ENCODE assay signal across 8 mouse cellular contexts in the genomic region with DNA sequence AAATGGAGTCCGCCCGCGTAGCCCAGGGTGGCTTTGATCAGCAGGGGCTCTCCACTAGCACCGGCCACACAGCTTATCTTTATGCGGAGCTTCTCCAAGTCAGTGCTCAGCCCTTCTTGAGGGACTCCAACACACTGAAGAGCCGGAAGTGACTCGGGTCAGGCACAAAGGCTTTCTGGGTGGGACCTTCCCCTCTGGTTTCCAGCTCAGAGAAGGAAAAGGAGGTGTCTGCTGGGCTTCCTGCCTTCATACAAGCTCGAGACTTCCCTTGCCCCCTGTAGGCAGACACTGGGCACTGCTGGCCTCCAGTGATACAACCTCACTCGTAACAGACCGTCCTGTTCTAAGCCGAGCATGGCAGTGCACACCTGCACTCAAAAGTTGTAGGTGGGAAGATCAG. TPM values are rescaled to one million over a fixed set of nuclear protein-coding genes. Genes with fewer than 3 reads are reported as not detected.
A peak's percentile ranks its signal among the peaks of the same experiment; 100 is the strongest.
DNase-seq lines count a peak whose midpoint lies in the region; ATAC-seq and TF ChIP-seq lines count a peak whose summit lies in the region.

No protein-coding gene starts in this region.

- WGBS in heart, embryonic 12.5 days, result 73% methylated on average over 11 of the region's 11 CpGs
- WGBS in small intestine, adult 2 months, result 81% methylated on average over 11 of the region's 11 CpGs

- no peaks in the 10 kb centered on the region for H3K27me3 ChIP-seq in ES-Bruce4 (ENCODE audit: control insufficient read depth, insufficient read depth, low read length, poor library complexity, severe bottlenecking)
- H3K27me3 ChIP-seq in heart, embryonic 12.5 days (replicated peaks), result no peaks in the 10 kb centered on the region
- H3K27me3 ChIP-seq in small intestine, adult 2 months (ENCODE audit: control insufficient read depth, insufficient read depth, low read length), result no peaks in the 10 kb centered on the region

- no peaks in the 10 kb centered on the region for H3K36me3 ChIP-seq in ES-Bruce4 (ENCODE audit: control insufficient read depth, insufficient read depth, low read length, poor library complexity, severe bottlenecking)
- peaks cover 12% of the 10 kb centered on the region for H3K36me3 ChIP-seq in heart, embryonic 12.5 days
- no peaks in the 10 kb centered on the region for H3K36me3 ChIP-seq in small intestine, adult 2 months (ENCODE audit: control insufficient read depth, insufficient read depth, low read length)

- peak; percentile 56 for TF ChIP-seq CTCF in ES-Bruce4 (IDR thresholded peaks at IDR 0.05; ENCODE audit: low read depth, low read length)
- TF ChIP-seq CTCF in small intestine, adult 2 months (IDR thresholded peaks at IDR 0.05; ENCODE audit: extremely low read depth, insufficient read length, insufficient replicate concordance, low read depth, low read length), result peak; percentile 17; the same call in 1 of the 2 replicates

- TF ChIP-seq POLR2A in ES-Bruce4 (IDR thresholded peaks at IDR 0.05; ENCODE audit: insufficient read depth, low read length), result no peak
- TF ChIP-seq POLR2A in small intestine, adult 2 months (IDR thresholded peaks at IDR 0.05; ENCODE audit: low read depth, low read length), result no peak

- no peaks in the 10 kb centered on the region for H3K9me3 ChIP-seq in ES-Bruce4 (replicated peaks; ENCODE audit: control insufficient read depth, insufficient read depth, low read length, poor library complexity, severe bottlenecking)
- no peaks in the 10 kb centered on the region for H3K9me3 ChIP-seq in heart, embryonic 12.5 days (replicated peaks)

- H3K4me1 ChIP-seq in ES-Bruce4 (ENCODE audit: control insufficient read depth, insufficient read depth, low read length), result peaks cover 4% of the 10 kb centered on the region
- H3K4me1 ChIP-seq in heart, embryonic 12.5 days (replicated peaks), result peaks cover 94% of the 10 kb centered on the region
- peaks cover 20% of the 10 kb centered on the region for H3K4me1 ChIP-seq in small intestine, adult 2 months (ENCODE audit: control insufficient read depth, insufficient read depth, insufficient read length, low read length)

- no peak overlapping the region for H3K9ac ChIP-seq in ES-Bruce4 (ENCODE audit: low read depth, poor library complexity, severe bottlenecking)
- 0 out of 2 replicates have a peak overlapping the region, but pooled peaks have one; percentile 16 for H3K9ac ChIP-seq in heart, embryonic 12.5 days

- peak overlapping the region; percentile 26 for H3K4me2 ChIP-seq in heart, embryonic 12.5 days

- no peak overlapping the region for H3K27ac ChIP-seq in ES-Bruce4 (ENCODE audit: insufficient read depth, low read length)
- H3K27ac ChIP-seq in heart, embryonic 12.5 days (ENCODE audit: poor library complexity, severe bottlenecking), result 0 out of 2 replicates have a peak overlapping the region, but pooled peaks have one; percentile 7
- 0 out of 2 replicates have a peak overlapping the region, but pooled peaks have one; percentile 4 for H3K27ac ChIP-seq in small intestine, adult 2 months (ENCODE audit: insufficient read depth, low read depth, low read length)

- 0 out of 2 replicates have a peak, but pooled peaks have one; percentile 39 for ATAC-seq in heart, embryonic 12.5 days (ENCODE audit: insufficient number of reproducible peaks, low FRiP score)

- DNase-seq in adrenal gland, adult 2 months, result peak; percentile 64
- no peak for DNase-seq in adrenal gland, postnatal 4 days (ENCODE audit: low spot score in 2 of 2)
- DNase-seq in liver, result peak; percentile 48
- no peak for DNase-seq in cerebellum, postnatal 10 days
- no peak for DNase-seq in right cerebral cortex, adult 2 months (ENCODE audit: low spot score in 2 of 2)

- H3K4me3 ChIP-seq in ES-Bruce4 (ENCODE audit: low read depth, low read length), result peak overlapping the region; percentile 29
- H3K4me3 ChIP-seq in heart, embryonic 12.5 days, result no peak overlapping the region
- H3K4me3 ChIP-seq in small intestine, adult 2 months (ENCODE audit: low read depth, low read length), result peak overlapping the region; percentile 37

- TF ChIP-seq EP300 in ES-Bruce4 (IDR thresholded peaks at IDR 0.05; ENCODE audit: insufficient read depth, low read depth, low read length), result 0 out of 2 replicates have a peak, but pooled peaks have one; percentile 30

RNA-seq across cellular contexts. Expression of a gene that starts 6.6 kb away (rescaled TPM):
- 10 to 100 TPM; 61.5 to 66.3 TPM for total RNA-seq in adrenal gland, adult 2 months (2021)
- 255 and 262 TPM in 2 replicates for polyA plus RNA-seq in adrenal gland, adult 2 months (2012; rRNA removed)
- 10 to 100 TPM; 45.7 to 47.4 TPM for total RNA-seq in adrenal gland, postnatal 4 days (2021)
- 50.7 and 59.6 TPM in 2 replicates for polyA plus RNA-seq in ES-Bruce4 (2011; ENCODE audit: insufficient read depth, insufficient read length, low read depth, missing spikeins)
- 77.2 and 82.3 TPM in 2 replicates for polyA plus RNA-seq in heart, embryonic 12.5 days (2016; fragmentation: Nextera tagmentation; extraction: Ambion mirVana)
- polyA plus RNA-seq in small intestine, adult 2 months (2012; rRNA removed), result 80.3 and 168 TPM in 2 replicates

RNA-seq across cellular contexts. Expression of a gene that starts 50.3 kb away (rescaled TPM):
- total RNA-seq in adrenal gland, adult 2 months (2021), result 1 to 10 TPM; 7.2 to 9.5 TPM
- 3.2 and 3.4 TPM in 2 replicates for polyA plus RNA-seq in adrenal gland, adult 2 months (2012; rRNA removed)
- total RNA-seq in adrenal gland, postnatal 4 days (2021), result 1 to 10 TPM; 3.2 to 4.6 TPM
- polyA plus RNA-seq in ES-Bruce4 (2011; ENCODE audit: insufficient read depth, insufficient read length, low read depth, missing spikeins), result 12.3 and 14.5 TPM in 2 replicates
- 1.9 and 2.6 TPM in 2 replicates for polyA plus RNA-seq in heart, embryonic 12.5 days (2016; fragmentation: Nextera tagmentation; extraction: Ambion mirVana)
- polyA plus RNA-seq in small intestine, adult 2 months (2012; rRNA removed), result 9.4 and 28.5 TPM in 2 replicates

RNA-seq across cellular contexts. Expression of a gene that starts 58.6 kb away (rescaled TPM):
- total RNA-seq in adrenal gland, adult 2 months (2021), result 10 to 100 TPM; 74.6 to 87.7 TPM
- 59.2 and 65.3 TPM in 2 replicates for polyA plus RNA-seq in adrenal gland, adult 2 months (2012; rRNA removed)
- total RNA-seq in adrenal gland, postnatal 4 days (2021), result 100 to 1,000 TPM; 108 to 111 TPM
- polyA plus RNA-seq in ES-Bruce4 (2011; ENCODE audit: insufficient read depth, insufficient read length, low read depth, missing spikeins), result 113 and 116 TPM in 2 replicates
- 103 and 111 TPM in 2 replicates for polyA plus RNA-seq in heart, embryonic 12.5 days (2016; fragmentation: Nextera tagmentation; extraction: Ambion mirVana)
- polyA plus RNA-seq in small intestine, adult 2 months (2012; rRNA removed), result 14.7 and 25.9 TPM in 2 replicates

Comparison
In these comparisons a context has a peak if more than half of its experiments do, and no peak if none do; other contexts are left out.
1. DNase-seq: peak in adrenal gland, adult 2 months (single experiment) and liver (single experiment); none in adrenal gland, postnatal 4 days (0 of 2), cerebellum, postnatal 10 days (0 of 2) and right cerebral cortex, adult 2 months (0 of 2).